Mouse (Mus musculus) E14TG2a.4 (cell line): ENCODE data around the gene Htra2.

Experiments
- CTCF ChIP-seq: conservative IDR thresholded peaks from 2 replicates; pipeline ENCODE4 v1.5.1; 2014; ENCODE audit warnings: low read length
- NANOG ChIP-seq: IDR thresholded peaks from 2 replicates; pipeline ENCODE4 v1.6.1; 2014; ENCODE audit warnings: borderline replicate concordance, low read length, mixed read lengths
- POU5F1 ChIP-seq: IDR thresholded peaks from 2 replicates; pipeline ENCODE4 v1.6.1; 2014; ENCODE audit warnings: low read length, borderline replicate concordance

DNA sequence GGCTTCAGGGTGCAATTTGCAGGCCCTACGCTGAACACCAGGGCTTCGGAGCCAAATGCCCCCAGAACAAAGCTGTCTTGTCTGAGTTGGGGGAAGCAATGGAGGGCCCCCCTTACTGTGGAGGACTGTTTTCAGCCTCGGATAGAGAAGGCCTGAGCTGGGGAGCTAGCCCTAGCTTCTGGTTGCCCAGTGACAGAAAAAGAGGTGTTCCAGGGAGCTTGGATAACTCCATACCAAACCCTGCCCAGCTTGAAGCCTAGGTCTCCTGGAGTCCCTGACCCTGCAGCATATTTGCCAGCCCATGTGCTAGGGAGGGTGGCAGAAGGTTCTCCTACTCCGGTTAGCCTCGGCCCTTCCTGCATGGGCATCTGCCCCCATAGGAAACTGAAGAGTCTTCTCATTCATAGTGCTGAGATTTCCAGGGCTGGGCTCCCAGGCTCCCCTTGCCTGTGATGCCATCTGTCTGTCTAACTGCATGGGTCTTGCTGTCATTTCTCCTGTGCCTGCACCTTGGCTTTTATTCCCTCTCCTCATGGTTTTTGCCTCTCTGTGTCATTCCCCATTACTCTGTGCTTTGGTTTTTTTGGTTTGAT, 20.5 kb downstream of the Htra2 start:
- TF ChIP-seq CTCF, result no peak
- no peak for TF ChIP-seq POU5F1
- TF ChIP-seq NANOG, result no peak
